Mouse (Mus musculus) MEL (cell line): ENCODE data around the gene Cdh22. TPM values are rescaled to one million over a fixed set of nuclear protein-coding genes. Genes with fewer than 3 reads are reported as not detected.

Source experiments
- DNase-seq: peaks from one replicate; pipeline ENCODE4 v3.0.0; 2011; ENCODE audit warnings: low read depth, low spot score
- H3K27ac ChIP-seq: 2 replicates; pipeline ENCODE4 v1.5.1; 2012; ENCODE audit warnings: low read depth, mild to moderate bottlenecking, control low read depth, low read length, moderate library complexity; ENCODE audit not compliant: control insufficient read depth
- H3K27me3 ChIP-seq, 2 experiments: fragments of 150-350 bp in 1 of 2; sonication (generic) in 1 of 2; 2 replicates each; pipeline ENCODE4 v1.6.1; 2012; ENCODE audit warnings: low read length in 2 of 2, mild to moderate bottlenecking in 2 of 2, improper control_type of control experiment in 1 of 2, moderate library complexity in 1 of 2; ENCODE audit not compliant: insufficient read depth in 2 of 2, control insufficient read depth in 1 of 2
- H3K36me3 ChIP-seq, 2 experiments: 2 replicates each; pipeline ENCODE4 v1.6.1; 2012 to 2014; ENCODE audit warnings: low read length in 2 of 2, improper control_type of control experiment in 1 of 2, inconsistent platforms in 1 of 2, mild to moderate bottlenecking in 1 of 2; ENCODE audit not compliant: insufficient read depth in 2 of 2, control insufficient read depth in 1 of 2
- H3K4me1 ChIP-seq, 2 experiments: fragments of 150-350 bp in 1 of 2; sonication (generic) in 1 of 2; 2 replicates each; pipeline ENCODE4 v1.6.1; 2012; ENCODE audit warnings: low read length in 2 of 2, improper control_type of control experiment in 1 of 2, mild to moderate bottlenecking in 1 of 2; ENCODE audit not compliant: insufficient read depth in 2 of 2, control insufficient read depth in 1 of 2
- H3K4me3 ChIP-seq, 2 experiments: fragments of 150-350 bp in 1 of 2; sonication (generic) in 1 of 2; 2 replicates each; pipeline ENCODE4 v1.5.1; 2012; ENCODE audit warnings: low read depth in 2 of 2, low read length in 2 of 2, mild to moderate bottlenecking in 2 of 2, moderate library complexity in 2 of 2, control low read depth in 1 of 2, improper control_type of control experiment in 1 of 2; ENCODE audit not compliant: control insufficient read depth in 1 of 2, insufficient read depth in 1 of 2
- H3K79me2 ChIP-seq: 2 replicates; pipeline ENCODE4 v1.6.1; 2012; ENCODE audit warnings: mild to moderate bottlenecking, low read length, moderate library complexity; ENCODE audit not compliant: control insufficient read depth, poor library complexity, insufficient read depth
- H3K9ac ChIP-seq: 2 replicates; pipeline ENCODE4 v1.6.1; 2012; ENCODE audit warnings: low read depth, mild to moderate bottlenecking, control low read depth, low read length, moderate library complexity; ENCODE audit not compliant: control insufficient read depth, poor library complexity, severe bottlenecking
- H3K9me3 ChIP-seq: fragments of 150-350 bp; sonication (generic); replicated peaks from 2 replicates; pipeline ENCODE4 v1.6.1; 2012; ENCODE audit warnings: mild to moderate bottlenecking, low read length, improper control_type of control experiment, moderate library complexity; ENCODE audit not compliant: insufficient read depth
- CHD2 ChIP-seq: IDR thresholded peaks from 2 replicates; pipeline ENCODE4 v1.6.1; 2011; ENCODE audit warnings: low read length, improper control_type of control experiment
- CTCF ChIP-seq, 3 experiments: IDR thresholded peaks in 2 of 3; conservative IDR thresholded peaks in 1 of 3; 2 replicates each; pipeline ENCODE4 v1.5.1; 2011 to 2012; ENCODE audit warnings: low read length in 3 of 3, low read depth in 2 of 3, mild to moderate bottlenecking in 2 of 3, improper control_type of control experiment in 1 of 3, inconsistent platforms in 1 of 3, mixed read lengths in 1 of 3, moderate library complexity in 1 of 3; ENCODE audit not compliant: control insufficient read depth in 1 of 3, insufficient read depth in 1 of 3, poor library complexity in 1 of 3, severe bottlenecking in 1 of 3
- E2F4 ChIP-seq: IDR thresholded peaks from 2 replicates; pipeline ENCODE4 v1.6.1; 2011; ENCODE audit warnings: low read depth, low read length, improper control_type of control experiment, borderline replicate concordance
- ETS1 ChIP-seq: IDR thresholded peaks from 2 replicates; pipeline ENCODE4 v1.6.1; 2012; ENCODE audit warnings: low read depth, mild to moderate bottlenecking, inconsistent platforms, low read length, improper control_type of control experiment, moderate library complexity
- GATA1 ChIP-seq: IDR thresholded peaks from 2 replicates; pipeline ENCODE4 v1.6.1; 2011; ENCODE audit warnings: low read depth, low read length, improper control_type of control experiment
- MAFK ChIP-seq: IDR thresholded peaks from 2 replicates; pipeline ENCODE4 v1.6.1; 2011; ENCODE audit warnings: low read depth, mild to moderate bottlenecking, low read length, improper control_type of control experiment, borderline replicate concordance
- MAZ ChIP-seq: IDR thresholded peaks from 2 replicates; pipeline ENCODE4 v1.6.1; 2012; ENCODE audit warnings: low read depth, mild to moderate bottlenecking, inconsistent platforms, low read length, improper control_type of control experiment
- MYB ChIP-seq: IDR thresholded peaks from 2 replicates; pipeline ENCODE4 v1.6.1; 2011; ENCODE audit warnings: mild to moderate bottlenecking, low read depth, low read length, improper control_type of control experiment
- TAL1 ChIP-seq: IDR thresholded peaks from 2 replicates; pipeline ENCODE4 v1.6.1; 2012; ENCODE audit warnings: mild to moderate bottlenecking, inconsistent platforms, low read length, moderate library complexity, mixed read lengths
- TBP ChIP-seq: IDR thresholded peaks from 2 replicates; pipeline ENCODE4 v1.8.0; 2011; ENCODE audit warnings: low read depth, low read length, improper control_type of control experiment
- TCF12 ChIP-seq: IDR thresholded peaks from 2 replicates; pipeline ENCODE4 v1.6.1; 2014; ENCODE audit warnings: low read depth, mild to moderate bottlenecking, inconsistent platforms, low read length, improper control_type of control experiment, moderate library complexity
- ZC3H11A ChIP-seq: IDR thresholded peaks from 2 replicates; pipeline ENCODE4 v1.6.1; 2012; ENCODE audit warnings: low read depth, mild to moderate bottlenecking, inconsistent platforms, low read length, improper control_type of control experiment
- polyA plus RNA-seq, 2 experiments: library from polyadenylated mRNA; stranded (reverse) in 1 of 2; unstranded in 1 of 2; fragments of >175 nt in 1 of 2; fragments of >200 nt in 1 of 2; gene quantifications; 2 replicates each; pipeline versions ENCODE4 v1.2.1 to v1.2.4; 2012; ENCODE audit warnings: low replicate concordance in 2 of 2, low read depth in 1 of 2; ENCODE audit not compliant: insufficient read length in 2 of 2, insufficient read depth in 1 of 2, missing spikeins in 1 of 2
- total RNA-seq: library from RNA; depleted of rRNA; stranded (reverse); fragments of 300-350 nt; gene quantifications from 2 replicates; pipeline ENCODE4 v1.2.3, GENCODE M21; 2012

The Cdh22 gene
- total and polyA plus RNA-seq, 3 experiments = not detected

GRCm38 (mm10) chr2:165176965-165177364, 57.7 kb downstream of the Cdh22 start:
- no peaks in the 10 kb centered on the region for H3K79me2 ChIP-seq
- no peaks in the 10 kb centered on the region for H3K4me1 ChIP-seq
- H3K36me3 ChIP-seq = no peaks in the 10 kb centered on the region
- H3K27ac ChIP-seq = no peak overlapping the region
- no peak overlapping the region for H3K4me3 ChIP-seq
- no peak for TF ChIP-seq MYB
- TF ChIP-seq CHD2 = no peak
- TF ChIP-seq ETS1 = no peak
- no peak for TF ChIP-seq MAFK
- no peak overlapping the region for H3K9ac ChIP-seq
- H3K9me3 ChIP-seq = no peaks in the 10 kb centered on the region
- no peak for DNase-seq
- no peaks in the 10 kb centered on the region for H3K27me3 ChIP-seq

GRCm38 (mm10) chr2:165166664-165167435, 67.8 kb downstream of the Cdh22 start:
- H3K27ac ChIP-seq = no peak overlapping the region
- no peaks in the 10 kb centered on the region for H3K27me3 ChIP-seq
- H3K9ac ChIP-seq = no peak overlapping the region
- H3K9me3 ChIP-seq = no peaks in the 10 kb centered on the region
- H3K4me3 ChIP-seq = no peak overlapping the region
- TF ChIP-seq MAZ = no peak
- TF ChIP-seq ZC3H11A = no peak
- no peak for TF ChIP-seq TCF12
- TF ChIP-seq CTCF (IDR thresholded peaks at IDR 0.05 in 2 of 3, conservative IDR thresholded peaks at IDR 0.05 in 1 of 3; ENCODE audit: control insufficient read depth in 1 of 3, insufficient read depth in 1 of 3, low read depth in 2 of 3, low read length in 3 of 3, poor library complexity in 1 of 3, severe bottlenecking in 1 of 3) = no peak
- TF ChIP-seq E2F4 = no peak
- TF ChIP-seq TBP = no peak
- TF ChIP-seq GATA1 = no peak
- H3K36me3 ChIP-seq = no peaks in the 10 kb centered on the region
- no peaks in the 10 kb centered on the region for H3K79me2 ChIP-seq
- no peak for DNase-seq
- H3K4me1 ChIP-seq = no peaks in the 10 kb centered on the region

- no peak overlapping the region for H3K4me3 ChIP-seq
- H3K9ac ChIP-seq = no peak overlapping the region
- no peaks in the 10 kb centered on the region for H3K4me1 ChIP-seq
- no peak for DNase-seq
- TF ChIP-seq TAL1 = no peak
- no peak for TF ChIP-seq MAZ
- TF ChIP-seq, all 39 proteins: peak for 0
- Histone ChIP-seq H3K27ac (no peak overlapping the region), H3K27me3 (no peaks in the 10 kb centered on the region), H3K36me3 (no peaks in the 10 kb centered on the region), H3K9me3 (no peaks in the 10 kb centered on the region), H3K79me2 (no peaks in the 10 kb centered on the region)
These were observed 72.4 kb downstream of the Cdh22 start for GRCm38 (mm10) chr2:165162221-165162620.
